Mouse (Mus musculus): ENCODE data around the gene Acpp.

The Acpp gene

DNA sequence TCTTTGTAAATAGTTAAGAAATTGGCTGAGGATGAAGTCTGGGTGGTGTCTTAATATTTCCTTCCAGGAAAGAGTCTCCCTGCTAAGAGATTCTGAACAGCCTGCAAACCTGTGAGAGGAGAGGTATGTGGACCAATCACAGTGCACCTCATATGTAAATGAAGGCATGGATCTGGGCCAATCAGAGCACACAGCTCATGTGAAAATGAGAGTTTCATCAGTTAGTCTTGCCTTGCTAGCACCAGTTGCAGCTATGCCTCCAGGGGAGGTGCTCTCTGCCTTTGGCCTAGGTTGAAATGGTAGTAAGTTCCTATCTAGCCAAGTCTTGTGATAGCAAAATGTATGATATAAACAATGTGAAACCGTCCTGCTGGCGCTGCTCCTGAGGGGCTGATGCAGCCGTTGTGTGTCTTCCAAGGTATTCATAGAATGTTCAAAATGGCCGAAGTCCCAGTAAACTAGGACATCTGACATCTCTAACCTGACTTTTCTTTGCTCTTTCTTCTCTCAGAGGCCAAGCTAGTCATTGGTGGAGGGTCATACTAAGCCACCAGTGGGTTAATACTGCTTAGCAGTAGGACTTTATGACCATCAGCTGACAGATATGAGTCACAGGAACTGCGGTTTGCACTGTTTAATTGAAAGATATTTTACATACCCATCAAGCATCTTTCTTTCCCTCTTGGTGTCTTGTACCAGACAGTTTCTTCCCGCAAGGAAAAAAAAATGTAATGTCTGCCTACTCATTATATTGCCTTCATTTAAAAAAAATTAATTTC is 32.0 kb downstream of the Acpp start:
- no peak for ATAC-seq (ENCODE audit: insufficient number of reproducible peaks, low FRiP score, low TSS enrichment)

DNA sequence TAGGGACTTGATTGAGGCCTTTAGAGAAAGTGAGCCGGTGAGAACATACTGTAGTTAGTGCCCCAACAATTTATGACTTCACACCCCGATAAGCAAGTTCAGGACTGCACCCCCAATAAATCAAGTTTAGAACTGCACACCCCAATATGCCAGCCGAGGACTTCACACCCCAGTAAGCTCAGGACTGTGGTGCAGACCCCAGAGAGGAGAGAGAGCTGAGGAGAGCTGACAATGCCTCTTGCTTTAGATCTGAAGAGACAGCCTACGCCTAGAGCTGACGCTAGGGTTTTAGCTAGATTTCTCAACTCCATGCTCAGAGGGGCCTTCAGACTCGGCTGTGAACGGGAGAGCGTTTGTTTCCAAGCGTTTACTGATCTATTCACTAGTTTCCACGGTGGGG is 32.7 kb downstream of the Acpp start:
- no peak for ATAC-seq (ENCODE audit: insufficient number of reproducible peaks, low FRiP score, low TSS enrichment)

DNA sequence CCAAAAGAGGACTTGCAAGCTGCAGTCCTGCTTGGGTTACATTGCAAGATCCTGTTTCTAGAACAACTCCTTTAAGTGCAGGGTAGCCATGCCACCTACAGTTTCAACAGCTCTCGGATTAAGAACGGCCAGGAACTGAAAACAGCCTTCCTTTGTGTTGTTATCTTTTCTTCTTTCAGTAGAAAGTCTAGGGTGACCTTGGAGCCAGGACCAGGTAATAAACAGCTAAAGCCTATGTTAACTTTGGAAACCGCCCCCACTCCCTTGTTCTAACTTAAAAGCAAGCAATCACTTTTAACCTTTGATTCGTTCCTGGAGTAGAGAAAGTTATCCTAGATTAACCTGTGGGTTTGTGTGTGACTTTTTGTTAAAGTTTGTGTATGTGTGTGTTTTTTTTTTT is 33.2 kb downstream of the Acpp start:
- ATAC-seq (ENCODE audit: insufficient number of reproducible peaks, low FRiP score, low TSS enrichment), result no peak

DNA sequence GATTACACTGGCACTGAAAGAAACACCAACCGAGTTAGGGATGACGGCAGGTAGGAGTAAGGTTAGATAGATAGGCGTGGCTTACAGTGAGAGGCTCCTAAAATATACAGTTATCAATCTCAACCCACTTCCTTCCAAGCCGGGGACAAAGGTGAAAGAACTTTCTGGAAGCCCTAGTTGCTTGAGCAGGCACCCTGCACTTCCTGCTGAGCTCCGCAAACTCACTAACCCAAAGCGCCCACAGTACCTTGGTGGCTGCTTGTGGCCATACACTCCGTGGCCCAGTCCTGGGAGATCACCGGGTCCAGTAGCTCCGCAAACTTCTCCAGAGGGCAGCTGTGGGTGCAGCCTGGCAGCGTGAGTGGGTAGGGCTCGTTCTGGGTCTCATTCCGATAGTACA is 37.0 kb downstream of the Acpp start:
- no peak for ATAC-seq (ENCODE audit: insufficient number of reproducible peaks, low FRiP score, low TSS enrichment)

DNA sequence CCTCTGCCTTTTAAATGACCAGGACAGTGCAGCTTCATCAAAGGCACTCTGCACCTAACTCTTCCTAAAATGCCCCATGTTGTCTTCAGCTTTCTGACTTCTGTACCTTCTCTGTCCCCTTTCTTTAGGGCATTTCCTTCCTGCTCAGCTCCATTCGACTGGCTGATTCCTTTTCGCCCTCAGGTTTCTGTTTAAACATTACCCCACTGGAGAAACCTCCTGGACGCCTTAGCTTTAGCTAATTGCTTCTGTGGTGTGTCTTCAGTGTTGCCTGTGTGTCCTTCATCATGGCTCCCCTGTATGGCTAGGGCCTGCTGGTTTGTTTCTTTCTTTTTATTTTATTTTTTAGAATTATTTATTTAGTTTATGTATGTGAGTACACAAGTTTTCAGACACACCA is 40.5 kb downstream of the Acpp start:
- ATAC-seq (ENCODE audit: insufficient number of reproducible peaks, low FRiP score, low TSS enrichment), result no peak

DNA sequence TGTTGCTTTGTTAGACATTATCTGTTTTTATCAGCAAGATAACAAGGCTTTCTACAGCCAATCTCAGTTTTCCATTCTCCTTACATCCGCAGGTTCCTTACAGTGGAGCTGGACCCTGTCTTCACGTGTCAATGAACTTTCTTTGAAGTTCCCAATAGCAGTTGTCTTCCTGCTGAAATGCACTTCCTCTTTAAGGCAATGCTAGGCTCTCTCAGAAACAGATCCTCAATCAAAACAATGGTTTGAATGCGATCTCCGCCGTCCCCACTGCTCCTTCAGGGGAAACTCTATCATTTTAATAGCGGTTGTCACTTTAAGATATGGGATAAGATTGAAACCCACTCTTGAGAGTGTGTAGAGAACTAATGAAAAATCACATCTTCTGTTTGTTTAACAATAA is 52.6 kb downstream of the Acpp start:
- no peak for ATAC-seq (ENCODE audit: insufficient number of reproducible peaks, low FRiP score, low TSS enrichment)

DNA sequence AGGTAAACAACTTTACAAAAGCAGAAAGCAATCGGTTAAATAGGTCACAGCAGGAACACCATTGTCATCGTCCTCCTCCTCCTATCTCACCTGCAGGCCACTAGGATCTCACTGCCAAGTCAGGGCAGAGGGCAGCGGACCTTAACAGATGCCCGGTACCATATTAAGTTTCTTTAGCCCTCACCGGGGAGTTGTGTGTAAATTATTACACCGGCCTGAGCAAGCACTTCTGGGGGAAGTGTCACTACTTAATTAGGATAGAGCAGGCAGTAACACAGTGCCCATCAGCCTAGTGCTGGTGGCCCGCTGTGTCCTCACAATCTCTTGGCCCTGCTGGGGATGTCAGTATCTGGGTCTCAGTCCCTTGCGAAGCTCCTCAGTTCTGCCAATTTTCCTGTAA is 55.0 kb downstream of the Acpp start:
- no peak for ATAC-seq (ENCODE audit: insufficient number of reproducible peaks, low FRiP score, low TSS enrichment)

DNA sequence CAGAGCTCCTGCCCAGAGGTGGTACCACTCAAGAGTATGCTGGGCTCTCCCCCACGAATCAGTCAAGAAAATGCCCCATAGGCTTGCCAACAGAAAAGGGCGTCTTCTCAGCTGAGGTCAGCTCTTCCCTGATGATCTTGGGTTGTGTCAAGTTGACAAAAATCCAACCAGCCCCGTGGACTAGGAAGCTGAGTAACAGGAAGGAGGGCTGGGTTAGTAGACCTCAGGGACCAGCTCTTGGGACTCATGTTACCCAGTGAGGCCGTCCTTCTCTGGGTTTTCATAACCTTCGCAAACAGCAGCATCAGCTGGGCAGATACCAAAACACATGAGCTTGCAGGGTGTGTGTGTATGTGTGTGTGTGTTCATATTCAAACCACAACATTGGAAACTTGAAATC is 55.8 kb downstream of the Acpp start:
- no peak for ATAC-seq (ENCODE audit: insufficient number of reproducible peaks, low FRiP score, low TSS enrichment)

DNA sequence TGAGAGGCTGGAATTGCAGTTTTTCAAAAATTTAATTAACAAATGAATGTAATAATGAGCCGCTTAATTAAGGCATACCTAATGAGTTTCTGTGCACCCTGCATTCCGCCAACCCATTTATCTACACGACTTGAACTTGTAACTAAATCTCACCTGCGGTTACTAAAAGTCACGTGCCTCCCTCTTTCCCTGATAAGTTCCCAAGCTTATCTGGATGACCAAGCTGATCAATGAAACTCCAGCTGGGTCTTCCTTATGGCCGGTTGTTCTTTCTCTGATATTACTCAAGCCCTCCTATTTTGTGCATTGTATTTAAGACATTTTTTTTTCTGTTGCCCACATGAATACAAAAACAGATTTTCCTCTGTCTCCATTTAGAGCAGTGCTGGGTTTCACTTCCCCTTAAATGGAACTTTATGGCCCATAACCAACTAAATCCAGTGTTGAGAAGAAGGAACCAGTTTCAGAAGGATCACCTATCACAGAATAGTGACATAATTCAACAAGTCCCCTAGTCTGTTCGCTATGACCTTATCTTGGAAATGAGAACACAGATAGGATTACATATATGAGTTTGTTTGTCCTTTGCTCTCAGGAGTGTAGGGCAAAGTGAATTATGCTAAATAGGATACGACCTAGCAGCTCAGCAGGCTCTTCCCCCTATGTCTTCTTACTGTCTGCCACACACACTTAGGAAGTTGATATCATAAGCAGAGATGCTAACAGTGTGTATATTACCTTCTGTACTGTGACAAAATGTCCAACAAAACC is 56.6 kb downstream of the Acpp start:
- no peak for ATAC-seq (ENCODE audit: insufficient number of reproducible peaks, low FRiP score, low TSS enrichment)

DNA sequence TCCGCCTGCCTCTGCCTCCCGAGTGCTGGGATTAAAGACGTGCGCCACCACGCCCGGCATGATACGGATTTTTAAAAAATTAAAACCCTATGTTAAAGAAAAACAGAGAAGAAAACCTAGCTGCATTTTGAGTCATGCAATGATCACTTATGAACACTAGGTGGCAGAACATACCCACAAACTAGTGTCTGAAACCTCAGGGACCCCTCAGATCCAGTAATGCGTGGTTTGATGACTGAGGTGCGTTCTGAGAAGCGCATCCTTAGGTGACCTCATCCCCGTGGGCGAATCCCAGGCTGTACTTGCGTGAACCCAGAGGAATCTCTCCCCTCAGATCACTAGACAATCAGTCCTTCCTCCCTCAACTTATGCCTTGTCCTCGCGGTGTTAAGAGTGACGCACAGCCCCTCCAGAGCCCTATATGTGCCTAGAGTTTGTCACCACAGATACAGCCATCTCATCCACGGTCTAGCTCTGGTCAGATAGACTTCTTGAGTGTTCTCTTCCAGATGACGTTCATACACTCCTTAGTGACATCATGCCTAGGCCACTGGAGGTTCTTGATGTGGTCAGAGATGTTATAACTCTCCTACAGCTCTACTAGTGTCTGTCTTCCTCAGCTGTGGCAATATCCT is 59.9 kb downstream of the Acpp start:
- no peak for ATAC-seq (ENCODE audit: insufficient number of reproducible peaks, low FRiP score, low TSS enrichment)

DNA sequence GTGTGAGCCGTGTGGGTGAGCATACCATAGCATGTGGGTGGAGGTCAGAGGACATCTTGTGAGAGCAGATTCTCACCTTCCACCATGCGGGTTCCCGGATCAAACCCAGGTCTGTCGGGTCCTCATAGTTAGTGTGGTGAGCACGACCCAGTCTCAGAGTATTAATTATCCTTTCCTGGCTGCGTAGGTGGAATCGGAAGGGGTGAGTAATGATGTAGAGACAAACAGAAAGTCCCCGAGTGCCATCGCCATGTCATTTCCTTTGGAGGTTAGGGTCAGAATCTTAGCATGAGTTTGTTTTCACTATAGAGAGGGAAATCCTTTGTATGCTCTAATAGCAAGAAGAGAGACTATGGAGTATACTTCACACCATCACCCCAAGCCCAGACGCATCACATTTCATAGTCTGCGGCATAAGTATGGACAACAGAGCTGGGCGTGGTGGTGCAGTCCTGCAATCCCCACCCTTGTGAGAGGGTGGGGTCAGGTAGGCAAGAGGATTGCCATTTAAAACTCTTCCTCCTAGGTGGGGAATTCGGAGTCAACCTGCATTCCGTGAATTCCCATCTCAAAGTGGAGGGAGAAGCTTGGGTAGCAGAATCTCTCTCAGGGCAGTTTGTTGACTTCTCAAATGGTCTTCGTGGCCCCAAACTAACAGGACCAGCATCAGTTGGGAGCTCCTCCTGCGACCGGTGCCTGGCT is 62.3 kb downstream of the Acpp start:
- no peak for ATAC-seq (ENCODE audit: insufficient number of reproducible peaks, low FRiP score, low TSS enrichment)

DNA sequence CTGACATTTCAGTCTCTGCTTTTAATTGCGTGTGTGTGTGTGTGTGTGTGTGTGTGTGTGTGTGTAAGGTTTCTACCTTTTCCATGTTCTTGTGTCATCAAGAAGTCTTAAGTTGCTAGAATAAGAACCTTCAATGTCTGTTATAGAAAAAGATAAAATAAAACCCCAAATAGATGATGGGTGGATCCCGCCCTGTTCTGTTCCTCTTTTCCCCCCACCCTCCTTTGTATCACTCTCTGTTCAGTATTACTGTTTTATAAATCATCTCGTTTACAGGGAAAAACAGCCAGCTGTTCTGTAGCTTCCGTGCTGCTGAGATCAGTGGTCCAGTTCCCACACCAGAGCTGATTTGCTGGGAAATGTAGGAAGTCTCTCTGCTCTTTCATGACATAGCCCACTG is 65.5 kb downstream of the Acpp start:
- ATAC-seq (ENCODE audit: insufficient number of reproducible peaks, low FRiP score, low TSS enrichment), result no peak

DNA sequence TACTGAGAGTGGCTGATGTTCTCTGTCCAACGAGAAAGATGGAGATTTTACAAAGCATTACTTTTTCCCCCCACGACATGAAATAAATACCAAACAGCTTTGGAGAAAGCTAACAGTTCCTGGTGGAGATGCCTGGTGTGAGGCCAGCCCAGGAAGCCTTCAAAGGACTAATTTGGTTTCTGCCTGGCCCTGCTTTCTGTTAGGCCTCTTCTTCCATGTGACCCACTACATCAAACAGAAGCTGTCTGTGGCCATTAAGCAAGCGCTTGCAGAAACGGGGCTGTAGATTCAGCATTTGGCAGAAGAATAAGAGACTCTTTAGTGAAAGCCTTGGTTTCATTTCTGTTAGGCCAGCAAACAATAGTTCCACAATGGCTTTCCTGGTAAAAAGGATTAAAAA is 65.9 kb downstream of the Acpp start:
- no peak for ATAC-seq (ENCODE audit: insufficient number of reproducible peaks, low FRiP score, low TSS enrichment)

DNA sequence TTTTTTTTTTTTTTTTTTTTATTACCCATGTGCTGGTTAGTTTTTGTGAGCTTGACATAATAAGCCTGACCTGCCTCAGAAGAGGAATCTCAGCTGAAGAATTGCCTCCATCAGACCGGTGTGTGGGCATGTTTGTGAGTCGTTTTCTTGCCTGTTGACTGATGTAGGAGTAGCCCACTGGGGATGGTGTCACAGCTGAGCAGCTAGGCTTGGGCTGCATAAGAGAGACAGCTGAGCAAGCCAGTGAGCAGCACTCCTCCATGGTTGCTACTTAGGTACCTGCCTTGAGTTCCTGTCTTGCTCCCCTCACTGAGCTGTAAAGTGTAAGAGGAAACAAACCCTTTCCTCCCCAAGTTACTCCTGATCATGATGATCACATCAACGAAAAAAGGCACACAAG is 67.6 kb downstream of the Acpp start:
- no peak for ATAC-seq (ENCODE audit: insufficient number of reproducible peaks, low FRiP score, low TSS enrichment)

DNA sequence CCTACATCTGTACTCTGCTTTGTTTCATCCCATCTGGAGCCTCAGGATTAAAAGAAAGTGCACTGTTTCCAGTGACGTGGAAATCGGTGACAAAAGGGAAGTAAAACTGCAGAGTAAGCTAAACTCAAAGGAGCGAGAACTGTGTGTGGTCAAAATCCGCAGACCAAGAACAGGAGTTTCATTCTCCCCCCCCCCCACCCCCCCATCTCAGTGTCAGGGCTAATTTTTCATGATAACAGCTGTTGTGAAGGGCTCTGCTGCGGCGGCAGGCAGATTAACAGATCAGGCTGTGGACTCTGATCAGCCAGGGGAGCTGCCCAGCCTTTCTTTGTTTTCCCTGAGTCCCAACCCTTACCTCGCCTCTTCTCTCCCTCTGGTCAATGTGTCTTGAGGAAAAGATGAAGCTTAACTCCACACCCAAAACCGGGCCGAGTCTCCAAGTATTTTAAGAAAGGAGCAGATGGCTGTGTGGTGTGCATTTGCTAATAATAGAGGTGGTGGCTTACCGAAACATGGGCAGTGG is 68.1 kb downstream of the Acpp start:
- ATAC-seq (ENCODE audit: insufficient number of reproducible peaks, low FRiP score, low TSS enrichment), result no peak

DNA sequence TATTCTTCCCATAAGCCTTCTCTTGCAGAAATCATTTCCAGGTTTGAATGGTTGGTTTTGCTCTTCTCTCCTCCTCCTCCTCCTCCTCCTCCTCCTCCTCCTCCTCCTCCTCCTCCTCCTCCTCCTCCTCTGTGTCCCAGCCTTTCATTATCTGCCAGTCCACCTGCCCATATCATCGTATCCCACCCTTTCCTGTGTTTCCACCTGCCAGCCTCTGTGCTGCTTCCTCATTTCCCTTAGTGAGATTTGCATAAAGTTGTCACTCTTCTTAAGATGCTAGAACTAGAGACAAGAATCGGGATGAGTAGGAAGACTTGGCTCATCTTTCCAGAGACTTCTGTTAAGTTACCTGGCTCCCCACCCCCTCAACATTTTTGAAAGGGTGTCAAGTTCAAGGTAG is 73.0 kb downstream of the Acpp start:
- no peak for ATAC-seq (ENCODE audit: insufficient number of reproducible peaks, low FRiP score, low TSS enrichment)

DNA sequence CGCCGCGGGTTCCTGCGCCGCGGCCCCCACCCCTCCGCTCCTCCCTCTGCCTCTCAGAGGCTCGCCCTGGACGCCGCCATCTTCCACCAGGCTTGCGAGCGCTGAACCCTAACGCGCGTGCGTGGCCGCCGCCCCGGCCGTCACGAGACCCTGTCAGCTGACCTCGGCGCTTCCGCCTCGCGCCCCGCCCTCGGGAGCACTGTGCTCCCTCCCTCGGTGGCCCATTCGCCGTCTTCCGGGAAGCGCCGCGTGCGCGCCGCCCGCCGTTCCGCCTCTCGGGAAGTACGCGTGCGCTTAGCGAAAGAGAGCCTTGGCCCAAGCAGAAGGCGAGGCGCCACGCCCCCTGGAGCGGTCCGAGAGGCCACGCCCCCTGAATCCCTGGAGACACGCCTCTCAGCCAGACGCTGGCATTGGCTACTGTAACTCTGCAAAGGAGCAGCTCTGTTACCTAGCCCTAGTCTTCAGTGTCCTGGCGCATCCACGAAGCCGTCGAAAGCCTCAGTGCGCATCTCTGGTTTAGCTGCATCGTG is 74.7 kb downstream of the Acpp start, which contains the start of gene Dnajc13:
Gene Dnajc13 (minus strand): TSS at position 108 of the 530 bp plus-strand sequence.
- ATAC-seq (ENCODE audit: insufficient number of reproducible peaks, low FRiP score, low TSS enrichment), result peak; percentile 92

DNA sequence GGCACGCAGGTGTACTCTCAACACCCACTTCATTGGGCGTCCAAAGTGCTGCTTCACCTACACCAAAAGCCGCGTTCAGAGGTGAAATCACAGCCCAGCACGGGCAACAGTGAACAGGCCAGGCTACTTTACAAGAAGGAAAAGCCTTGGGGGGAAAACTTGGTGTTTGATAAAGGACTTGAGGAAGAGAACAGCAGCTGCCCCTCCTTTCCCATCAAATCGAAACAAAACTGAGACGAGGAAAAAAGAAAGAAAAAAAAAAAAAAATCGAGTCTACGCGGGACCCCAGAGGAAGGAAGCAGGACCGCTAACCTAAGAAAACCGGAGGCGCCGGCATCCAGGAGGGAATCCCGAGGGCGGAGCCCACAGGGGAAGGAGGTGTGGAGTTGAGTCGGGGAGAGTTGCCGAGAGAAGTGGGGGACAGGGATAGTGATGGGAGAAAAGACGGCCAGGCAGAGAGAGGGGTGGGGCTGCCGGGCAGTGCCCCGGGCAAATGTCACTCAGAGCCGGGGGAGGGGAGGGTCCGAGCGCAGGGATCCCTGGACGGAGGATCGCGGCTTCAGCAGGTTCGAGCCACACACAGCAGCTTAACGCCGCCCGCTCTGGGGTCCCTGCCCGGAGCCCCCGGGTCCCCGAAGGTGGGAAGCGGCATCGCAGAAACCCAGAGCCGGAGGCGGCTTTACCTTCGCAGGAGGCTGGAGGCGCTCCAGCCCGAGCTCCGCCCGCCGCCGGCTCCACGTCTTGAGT is 75.4 kb downstream of the Acpp start:
- peak; percentile 55 for ATAC-seq (ENCODE audit: insufficient number of reproducible peaks, low FRiP score, low TSS enrichment)

DNA sequence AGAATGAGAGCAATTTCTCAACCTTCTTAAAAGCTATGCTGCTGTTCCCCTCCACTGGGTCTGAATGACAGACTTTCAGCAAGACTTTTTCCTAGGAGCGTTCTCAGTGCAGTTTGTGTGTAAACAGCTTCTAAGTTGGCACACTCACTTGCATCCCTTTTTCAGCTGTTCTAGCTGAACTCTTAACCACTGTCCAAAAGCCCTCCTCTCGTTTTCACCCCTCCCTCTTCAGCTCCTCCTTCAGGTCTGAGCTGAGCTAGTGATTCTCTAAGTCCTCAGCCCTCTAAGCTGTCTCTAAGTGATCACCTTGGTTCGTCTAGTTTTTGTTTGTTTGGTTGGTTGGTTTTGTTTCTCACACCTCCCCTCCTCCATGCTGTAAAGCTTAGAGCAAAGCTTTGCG is 77.2 kb downstream of the Acpp start:
- no peak for ATAC-seq (ENCODE audit: insufficient number of reproducible peaks, low FRiP score, low TSS enrichment)

DNA sequence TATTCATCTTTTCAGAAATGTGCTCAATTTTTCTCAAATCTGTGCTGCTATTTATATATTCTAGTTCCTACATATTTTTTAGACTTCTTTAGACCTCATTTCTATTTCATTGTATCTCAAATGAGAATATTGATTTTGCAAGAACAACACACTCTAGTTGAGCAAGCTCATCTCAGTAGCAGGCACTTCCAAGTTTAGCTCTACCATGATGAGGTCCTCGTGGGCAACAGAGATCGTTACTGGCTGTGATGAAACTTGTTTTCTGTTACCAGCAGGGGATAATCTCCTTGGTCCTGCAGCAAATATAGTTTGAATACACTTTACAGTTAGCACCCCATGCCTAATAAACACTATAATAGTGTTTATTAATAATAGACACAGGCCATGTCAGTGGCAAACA is 81.5 kb downstream of the Acpp start:
- ATAC-seq (ENCODE audit: insufficient number of reproducible peaks, low FRiP score, low TSS enrichment), result no peak
